Mouse (Mus musculus) heart, embryonic 13.5 days (tissue): Measurements from ENCODE around the gene Gm266. TPM values are rescaled to one million over a fixed set of nuclear protein-coding genes. Genes with fewer than 3 reads are reported as not detected.

Experiments used
- ATAC-seq: fragments of 200-750 bp; cut with Nextera tagmentation; 2 replicates; pipeline ENCODE4 v1.8.0; 2017; ENCODE audit warnings: moderate TSS enrichment; ENCODE audit not compliant: insufficient number of reproducible peaks, low FRiP score, low TSS enrichment; ENCODE audit errors: extremely low read depth
- H3K27ac ChIP-seq: fragments of 300-500 bp; sonication (generic); replicated peaks from 2 replicates; pipeline ENCODE4 v1.5.1; 2015; ENCODE audit warnings: moderate library complexity, mild to moderate bottlenecking, inconsistent platforms
- H3K27me3 ChIP-seq: fragments of 300-500 bp; sonication (generic); replicated peaks from 2 replicates; pipeline ENCODE4 v1.6.1; 2015; ENCODE audit warnings: mild to moderate bottlenecking, inconsistent platforms
- H3K36me3 ChIP-seq: fragments of 300-500 bp; sonication (generic); 2 replicates; pipeline ENCODE4 v1.6.1; 2015; ENCODE audit warnings: mild to moderate bottlenecking, inconsistent platforms
- H3K4me1 ChIP-seq: fragments of 300-500 bp; sonication (generic); 2 replicates; pipeline ENCODE4 v1.6.1; 2015; ENCODE audit warnings: inconsistent platforms
- H3K4me2 ChIP-seq: fragments of 300-500 bp; sonication (generic); 2 replicates; pipeline ENCODE4 v1.6.1; 2015; ENCODE audit warnings: inconsistent platforms, mild to moderate bottlenecking, moderate library complexity
- H3K4me3 ChIP-seq: fragments of 300-500 bp; sonication (generic); 2 replicates; pipeline ENCODE4 v1.5.1; 2015; ENCODE audit warnings: moderate library complexity, mild to moderate bottlenecking, inconsistent platforms
- H3K9ac ChIP-seq: fragments of 300-500 bp; sonication (generic); 2 replicates; pipeline ENCODE4 v1.6.1; 2015; ENCODE audit warnings: inconsistent platforms, mild to moderate bottlenecking, moderate library complexity
- H3K9me3 ChIP-seq: fragments of 300-500 bp; sonication (generic); 2 replicates; pipeline ENCODE4 v1.6.1; 2016; ENCODE audit warnings: inconsistent platforms
- whole genome bisulfite sequencing: fragments of 180-500 bp; shearing (Covaris S2); methylation state at CpG from one replicate; pipeline ENCODE4 v1.1.7; 2015; ENCODE audit warnings: mixed read lengths; 5-methylcytosine and 5-hydroxymethylcytosine counted together
- polyA plus RNA-seq: library from polyadenylated mRNA; unstranded; fragments of >200 nt; fragmentation: Nextera tagmentation; extraction: Ambion mirVana; gene quantifications from 2 replicates; pipeline ENCODE4 v1.2.1, GENCODE M21; 2015

Gm266 gene
- polyA plus RNA-seq, 1 experiment from 2014 or later, result 2.1 TPM

- Histone ChIP-seq H3K27ac (no peak overlapping the region), H3K9me3 (peaks cover 6% of the 10 kb centered on the region), H3K4me1 (0 out of 2 replicates have a peak, but pooled peaks cover 4% of the 10 kb centered on the region), H3K4me2 (no peak overlapping the region), H3K27me3 (peaks cover 46% of the 10 kb centered on the region), H3K4me3 (no peak overlapping the region), H3K36me3 (no peaks in the 10 kb centered on the region), H3K9ac (no peak overlapping the region)
- 83% methylated on average over 3 of the region's 3 CpGs for WGBS
- ATAC-seq, result no peak
Measured at GRCm38 (mm10) chr12:111474384-111474783, 11.2 kb downstream of the Gm266 start.

- Histone ChIP-seq H3K9me3 (peaks cover 5% of the 10 kb centered on the region), H3K4me3 (no peak overlapping the region), H3K27me3 (peaks cover 44% of the 10 kb centered on the region), H3K27ac (no peak overlapping the region), H3K4me2 (no peak overlapping the region), H3K9ac (no peak overlapping the region), H3K36me3 (no peaks in the 10 kb centered on the region), H3K4me1 (0 out of 2 replicates have a peak, but pooled peaks cover 4% of the 10 kb centered on the region)
- 76% methylated on average over 5 of the region's 5 CpGs for WGBS
- ATAC-seq, result no peak
Measured at GRCm38 (mm10) chr12:111472886-111473285, 12.7 kb downstream of the Gm266 start.

DNA sequence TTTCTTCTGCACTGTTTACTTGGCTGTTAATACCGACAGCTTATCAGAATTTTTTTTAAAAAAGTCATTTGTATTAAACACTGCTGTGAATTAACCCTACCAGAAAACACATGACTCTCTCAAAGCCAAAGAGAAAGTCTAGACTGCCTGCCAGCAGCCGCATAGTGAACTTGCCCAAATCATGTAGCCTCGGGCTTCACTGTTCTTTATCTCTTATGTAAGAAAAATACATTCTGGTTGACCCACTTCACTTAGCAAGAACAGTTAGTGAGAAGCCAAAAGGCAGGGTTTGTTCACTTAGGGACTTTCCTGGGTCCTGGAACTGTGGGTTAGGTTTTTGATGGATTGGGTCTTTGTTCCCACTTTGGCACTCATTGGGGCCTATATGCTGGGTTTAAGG, 13.9 kb downstream of the Gm266 start:
- no peak for ATAC-seq
- H3K4me2 ChIP-seq, result no peak overlapping the region
- WGBS, result 61% methylated on average over 3 of the region's 3 CpGs

DNA sequence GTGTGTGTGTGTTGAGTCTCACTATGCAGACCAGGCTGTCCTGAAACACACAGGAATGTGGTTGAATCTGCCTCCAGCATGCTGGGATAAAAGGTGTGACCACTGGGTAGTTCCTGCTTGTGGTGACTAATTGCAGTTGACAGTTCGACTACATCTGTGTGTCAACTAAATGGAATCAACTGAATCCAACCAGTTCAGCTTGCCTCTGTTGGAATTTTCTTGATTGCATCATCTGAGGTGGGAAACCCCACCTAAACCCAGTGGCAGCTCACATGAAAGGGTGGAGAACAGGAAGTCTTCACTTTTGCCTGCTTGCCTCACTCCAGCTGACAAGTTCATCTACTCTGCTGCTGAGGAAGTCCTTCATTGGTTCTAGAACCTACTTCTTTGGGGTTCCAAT, 14.5 kb downstream of the Gm266 start:
- H3K4me3 ChIP-seq, result no peak overlapping the region
- peaks cover 44% of the 10 kb centered on the region for H3K27me3 ChIP-seq
- H3K9me3 ChIP-seq, result no peaks in the 10 kb centered on the region
- no peak overlapping the region for H3K4me2 ChIP-seq
- no peak for ATAC-seq
- H3K4me1 ChIP-seq, result 0 out of 2 replicates have a peak, but pooled peaks cover 4% of the 10 kb centered on the region
- H3K9ac ChIP-seq, result no peak overlapping the region
- H3K36me3 ChIP-seq, result no peaks in the 10 kb centered on the region
- no peak overlapping the region for H3K27ac ChIP-seq
- 59% methylated on average over 1 of the region's 1 CpGs for WGBS

More for the DNA sequence above, 13.9 kb downstream of the Gm266 start:
- 0 out of 2 replicates have a peak, but pooled peaks cover 4% of the 10 kb centered on the region for H3K4me1 ChIP-seq
- H3K27ac ChIP-seq, result no peak overlapping the region
- H3K4me3 ChIP-seq, result no peak overlapping the region
- H3K9ac ChIP-seq, result no peak overlapping the region
- peaks cover 40% of the 10 kb centered on the region for H3K27me3 ChIP-seq
- H3K36me3 ChIP-seq, result no peaks in the 10 kb centered on the region
- H3K9me3 ChIP-seq, result no peaks in the 10 kb centered on the region

DNA sequence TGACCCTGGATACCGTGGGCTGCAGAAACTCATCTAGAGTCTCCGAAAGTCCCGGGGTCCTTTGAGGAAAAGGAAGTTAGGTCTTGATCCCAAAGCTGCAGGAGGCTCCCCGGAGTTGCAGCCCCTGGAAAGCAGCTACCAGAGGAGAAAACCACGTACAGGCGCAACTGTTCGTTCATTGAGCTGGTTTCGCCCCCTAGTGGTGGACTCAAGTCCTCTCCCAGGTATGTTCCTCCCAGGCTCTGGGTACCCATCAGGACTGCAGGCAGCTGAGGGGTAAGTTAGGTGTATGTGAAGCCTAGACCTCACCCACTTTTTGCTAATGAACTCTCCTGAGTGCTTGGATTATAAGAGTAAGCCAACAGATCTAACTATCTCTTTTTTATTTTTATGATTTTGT, 16.1 kb downstream of the Gm266 start:
- Histone ChIP-seq H3K27me3 (peaks cover 39% of the 10 kb centered on the region), H3K9me3 (no peaks in the 10 kb centered on the region), H3K27ac (no peak overlapping the region), H3K4me1 (no peaks in the 10 kb centered on the region), H3K36me3 (no peaks in the 10 kb centered on the region), H3K4me2 (no peak overlapping the region), H3K4me3 (no peak overlapping the region), H3K9ac (no peak overlapping the region)
- WGBS, result 8% methylated on average over 8 of the region's 8 CpGs
- no peak for ATAC-seq

- Histone ChIP-seq H3K36me3 (no peaks in the 10 kb centered on the region), H3K4me3 (no peak overlapping the region), H3K27me3 (peaks cover 27% of the 10 kb centered on the region), H3K4me1 (no peaks in the 10 kb centered on the region), H3K4me2 (no peak overlapping the region), H3K9ac (no peak overlapping the region), H3K27ac (no peak overlapping the region), H3K9me3 (no peaks in the 10 kb centered on the region)
- 68% methylated on average over 7 of the region's 7 CpGs for WGBS
- ATAC-seq, result no peak
Measured at GRCm38 (mm10) chr12:111468206-111468605, 17.4 kb downstream of the Gm266 start.

GRCm38 (mm10) chr12:111466369-111466768, 19.3 kb downstream of the Gm266 start:
- 86% methylated on average over 3 of the region's 3 CpGs for WGBS
- no peak overlapping the region for H3K27ac ChIP-seq
- no peak for ATAC-seq
- H3K9me3 ChIP-seq, result no peaks in the 10 kb centered on the region
- H3K4me3 ChIP-seq, result no peak overlapping the region
- H3K9ac ChIP-seq, result no peak overlapping the region
- H3K27me3 ChIP-seq, result peaks cover 27% of the 10 kb centered on the region
- H3K36me3 ChIP-seq, result no peaks in the 10 kb centered on the region
- peaks cover 6% of the 10 kb centered on the region for H3K4me1 ChIP-seq
- H3K4me2 ChIP-seq, result no peak overlapping the region

GRCm38 (mm10) chr12:111463570-111463969, 22.1 kb downstream of the Gm266 start:
- Histone ChIP-seq H3K4me2 (no peak overlapping the region), H3K36me3 (no peaks in the 10 kb centered on the region), H3K9ac (no peak overlapping the region), H3K4me3 (no peak overlapping the region), H3K9me3 (no peaks in the 10 kb centered on the region), H3K27me3 (peaks cover 30% of the 10 kb centered on the region), H3K4me1 (peaks cover 9% of the 10 kb centered on the region), H3K27ac (no peak overlapping the region)
- ATAC-seq, result no peak
- WGBS, result 77% methylated on average over 7 of the region's 7 CpGs

DNA sequence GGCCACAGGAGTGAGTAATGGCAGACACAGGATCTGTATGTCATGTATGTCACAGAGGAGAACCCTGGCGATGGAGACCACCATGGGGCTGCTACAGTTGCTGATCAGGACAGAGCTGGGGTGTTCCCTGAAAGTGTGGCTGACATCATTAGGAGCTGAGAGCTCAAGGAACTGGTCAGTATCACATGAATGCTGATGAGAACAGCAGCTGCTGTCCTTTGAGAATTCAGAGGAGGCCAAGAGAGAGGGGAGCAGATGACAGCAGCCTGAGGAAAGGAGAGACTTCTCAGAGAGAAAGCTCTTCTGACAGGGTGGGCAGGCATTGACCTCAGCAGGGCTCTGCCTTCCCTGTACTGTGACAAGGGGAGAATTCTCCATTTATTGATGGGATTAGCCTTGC, 27.9 kb downstream of the Gm266 start:
- Histone ChIP-seq H3K27ac (no peak overlapping the region), H3K36me3 (no peaks in the 10 kb centered on the region), H3K4me1 (peaks cover 35% of the 10 kb centered on the region), H3K4me3 (no peak overlapping the region), H3K9me3 (no peaks in the 10 kb centered on the region), H3K4me2 (no peak overlapping the region), H3K27me3 (peaks cover 76% of the 10 kb centered on the region), H3K9ac (no peak overlapping the region)
- WGBS, result 52% methylated on average over 1 of the region's 1 CpGs
- ATAC-seq, result no peak

DNA sequence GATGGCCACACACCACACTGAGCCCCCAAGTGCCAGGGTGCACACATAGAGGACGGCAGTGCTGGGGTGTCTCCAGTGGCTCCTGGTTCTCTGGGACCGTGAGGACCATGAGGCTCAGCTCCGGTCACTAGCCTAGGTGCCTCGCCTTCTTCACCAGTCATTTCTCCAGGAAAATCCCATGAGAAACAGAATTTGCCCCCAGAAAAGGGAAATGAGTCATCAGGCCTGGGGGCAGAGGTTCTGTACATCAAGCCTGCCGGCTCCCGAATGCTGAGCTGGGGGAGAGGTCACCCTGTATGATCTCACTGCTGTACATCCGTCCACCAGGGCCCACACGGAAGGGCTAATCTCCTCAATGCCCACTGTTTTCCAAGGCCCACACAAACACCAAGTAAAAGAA, 29.8 kb downstream of the Gm266 start:
- ATAC-seq, result no peak
- Histone ChIP-seq H3K27me3 (peaks cover 94% of the 10 kb centered on the region), H3K9me3 (no peaks in the 10 kb centered on the region), H3K4me1 (peaks cover 27% of the 10 kb centered on the region), H3K4me2 (no peak overlapping the region), H3K4me3 (no peak overlapping the region), H3K27ac (no peak overlapping the region), H3K36me3 (no peaks in the 10 kb centered on the region; the same call in 1 of the 2 replicates), H3K9ac (no peak overlapping the region)
- 42% methylated on average over 8 of the region's 8 CpGs for WGBS

- Histone ChIP-seq H3K9ac (no peak overlapping the region), H3K4me1 (peaks cover 32% of the 10 kb centered on the region), H3K27me3 (peaks cover 94% of the 10 kb centered on the region), H3K4me2 (no peak overlapping the region), H3K36me3 (no peaks in the 10 kb centered on the region; the same call in 1 of the 2 replicates), H3K27ac (no peak overlapping the region), H3K9me3 (no peaks in the 10 kb centered on the region), H3K4me3 (no peak overlapping the region)
- WGBS, result 48% methylated on average over 12 of the region's 12 CpGs
- no peak for ATAC-seq
Measured at GRCm38 (mm10) chr12:111455311-111455846, 30.2 kb downstream of the Gm266 start.

DNA sequence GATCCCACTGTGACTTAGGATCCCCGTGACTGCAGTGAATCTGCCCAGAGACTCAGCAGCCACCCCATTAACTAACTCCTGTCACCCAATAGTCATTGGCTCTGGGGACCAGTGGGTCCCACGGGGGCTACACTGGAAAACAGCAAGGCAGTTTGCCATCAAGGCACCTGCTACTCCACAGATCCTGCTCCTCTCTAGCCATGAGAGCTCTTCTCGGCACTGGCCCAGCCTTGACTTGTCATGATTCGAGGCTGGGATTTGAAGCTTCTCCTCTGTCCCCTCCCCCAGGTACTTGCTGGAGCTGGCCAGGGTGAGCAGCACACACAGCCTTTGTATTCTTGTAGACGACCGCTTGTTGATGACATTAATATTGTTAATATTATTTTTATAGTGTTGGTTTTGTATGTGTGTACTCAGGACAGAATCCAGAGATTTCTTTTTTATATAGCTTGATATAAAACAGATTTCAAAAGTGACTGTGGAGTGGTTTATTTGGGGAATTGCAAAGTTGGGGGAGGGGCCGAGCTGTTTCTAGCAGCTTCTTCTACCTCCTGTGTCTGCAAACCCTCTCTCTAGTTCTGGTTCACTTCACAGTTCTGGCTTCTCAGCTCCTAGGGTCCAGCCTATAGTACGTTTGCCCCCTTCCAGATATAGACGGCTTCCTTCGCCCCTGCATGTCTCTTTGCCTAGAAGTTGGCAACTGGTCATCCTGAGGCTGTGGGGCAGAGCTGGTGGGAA, 30.9 kb downstream of the Gm266 start:
- Histone ChIP-seq H3K4me2 (no peak overlapping the region), H3K36me3 (no peaks in the 10 kb centered on the region; the same call in 1 of the 2 replicates), H3K27me3 (peaks cover 94% of the 10 kb centered on the region), H3K27ac (no peak overlapping the region), H3K9ac (no peak overlapping the region), H3K9me3 (no peaks in the 10 kb centered on the region), H3K4me3 (no peak overlapping the region), H3K4me1 (peaks cover 38% of the 10 kb centered on the region)
- no peak for ATAC-seq
- WGBS, result 50% methylated on average over 10 of the region's 10 CpGs
